Mouse (Mus musculus) kidney, embryonic 14.5 days (tissue): ENCODE data around the gene Gfra1. TPM values are rescaled to one million over a fixed set of nuclear protein-coding genes. Genes with fewer than 3 reads are reported as not detected.

Source experiments
- ATAC-seq: fragments of 200-750 bp; cut with Nextera tagmentation; 2 replicates; pipeline ENCODE4 v1.8.0; 2017; ENCODE audit warnings: moderate number of reproducible peaks, mild to moderate bottlenecking, moderate TSS enrichment, moderate library complexity; ENCODE audit not compliant: low FRiP score, low TSS enrichment
- H3K27ac ChIP-seq: fragments of 300-500 bp; sonication (generic); 2 replicates; pipeline ENCODE4 v1.5.1; 2014; ENCODE audit warnings: low read depth, mild to moderate bottlenecking, low read length, moderate library complexity, mixed read lengths
- H3K27me3 ChIP-seq: fragments of 300-500 bp; sonication (generic); 2 replicates; pipeline ENCODE4 v1.6.1; 2014; ENCODE audit warnings: mild to moderate bottlenecking, low read length; ENCODE audit not compliant: control insufficient read depth, insufficient read depth
- H3K36me3 ChIP-seq: fragments of 300-500 bp; sonication (generic); 2 replicates; pipeline ENCODE4 v1.6.1; 2014; ENCODE audit warnings: low read length, mixed read lengths; ENCODE audit not compliant: control insufficient read depth, insufficient read depth
- H3K4me1 ChIP-seq: fragments of 300-500 bp; sonication (generic); 2 replicates; pipeline ENCODE4 v1.6.1; 2014; ENCODE audit warnings: low read length, mixed read lengths; ENCODE audit not compliant: control insufficient read depth, insufficient read depth
- H3K4me2 ChIP-seq: fragments of 300-500 bp; sonication (generic); replicated peaks from 2 replicates; pipeline ENCODE4 v1.6.1; 2014; ENCODE audit warnings: low read depth, mild to moderate bottlenecking, low read length
- H3K4me3 ChIP-seq: fragments of 300-500 bp; sonication (generic); 2 replicates; pipeline ENCODE4 v1.5.1; 2014; ENCODE audit warnings: mild to moderate bottlenecking, low read length
- H3K9ac ChIP-seq: fragments of 300-500 bp; sonication (generic); 2 replicates; pipeline ENCODE4 v1.6.1; 2014; ENCODE audit warnings: low read depth, mild to moderate bottlenecking, low read length, moderate library complexity
- H3K9me3 ChIP-seq: fragments of 300-500 bp; sonication (generic); 2 replicates; pipeline ENCODE4 v1.6.1; 2016; ENCODE audit warnings: low read length; ENCODE audit not compliant: control insufficient read depth
- WGBS: fragments of 180-500 bp; shearing (Covaris S2); extraction: QIAGEN DNeasy Blood & Tissue Kit; methylation state at CpG from one replicate; pipeline ENCODE4 v1.1.7; 2014; 5-methylcytosine and 5-hydroxymethylcytosine counted together
- polyA plus RNA-seq: library from polyadenylated mRNA; unstranded; fragments of >200 nt; fragmentation: Nextera tagmentation; extraction: Ambion mirVana; gene quantifications from 2 replicates; pipeline ENCODE4 v1.2.1, GENCODE M21; 2014

Gfra1 gene
- polyA plus RNA-seq, 1 experiment from 2014 or later, result 70.1 TPM

GRCm38 (mm10) chr19:58463755-58464154 lies 8.0 kb upstream of the Gfra1 start:
- H3K9me3 ChIP-seq, result peaks cover 4% of the 10 kb centered on the region; the same call in 1 of the 2 replicates
- H3K4me3 ChIP-seq, result no peak overlapping the region
- 36% methylated on average over 3 of the region's 3 CpGs for WGBS
- H3K4me1 ChIP-seq, result no peaks in the 10 kb centered on the region
- H3K27me3 ChIP-seq, result no peaks in the 10 kb centered on the region
- H3K36me3 ChIP-seq, result no peaks in the 10 kb centered on the region
- no peak overlapping the region for H3K9ac ChIP-seq
- no peak overlapping the region for H3K27ac ChIP-seq
- no peak overlapping the region for H3K4me2 ChIP-seq
- ATAC-seq, result no peak

GRCm38 (mm10) chr19:58460361-58461022 lies 4.8 kb upstream of the Gfra1 start:
- ATAC-seq, result no peak
- Histone ChIP-seq H3K9ac (no peak overlapping the region), H3K4me2 (no peak overlapping the region), H3K9me3 (no peaks in the 10 kb centered on the region), H3K36me3 (no peaks in the 10 kb centered on the region), H3K4me3 (no peak overlapping the region), H3K4me1 (0 out of 2 replicates have a peak, but pooled peaks cover 10% of the 10 kb centered on the region), H3K27me3 (no peaks in the 10 kb centered on the region), H3K27ac (no peak overlapping the region)
- 65% methylated on average over 13 of the region's 13 CpGs for WGBS

GRCm38 (mm10) chr19:58456491-58457061 lies 867 bp upstream of the Gfra1 start:
- no peak overlapping the region for H3K27ac ChIP-seq
- peaks cover 28% of the 10 kb centered on the region; the same call in 1 of the 2 replicates for H3K4me1 ChIP-seq
- H3K9ac ChIP-seq, result peak overlapping the region; percentile 67; the same call in 1 of the 2 replicates
- H3K27me3 ChIP-seq, result 0 out of 2 replicates have a peak, but pooled peaks cover 4% of the 10 kb centered on the region
- no peaks in the 10 kb centered on the region for H3K36me3 ChIP-seq
- peak overlapping the region; percentile 50 for H3K4me3 ChIP-seq
- 2% methylated on average over 16 of the region's 16 CpGs for WGBS
- ATAC-seq, result 0 out of 2 replicates have a peak, but pooled peaks have one; percentile 22
- H3K4me2 ChIP-seq, result peak overlapping the region; percentile 93
- H3K9me3 ChIP-seq, result no peaks in the 10 kb centered on the region

- Histone ChIP-seq H3K4me1 (peaks cover 28% of the 10 kb centered on the region; the same call in 1 of the 2 replicates), H3K4me3 (peak overlapping the region; percentile 50), H3K9me3 (no peaks in the 10 kb centered on the region), H3K36me3 (no peaks in the 10 kb centered on the region), H3K9ac (peak overlapping the region; percentile 67), H3K27me3 (0 out of 2 replicates have a peak, but pooled peaks cover 4% of the 10 kb centered on the region), H3K4me2 (peak overlapping the region; percentile 93), H3K27ac (peak overlapping the region; percentile 38)
- peak; percentile 50 for ATAC-seq
- WGBS, result under 1% methylated on average over 21 of the region's 21 CpGs
Measured at GRCm38 (mm10) chr19:58455061-58455495, 631 bp downstream of the Gfra1 start.

- Histone ChIP-seq H3K36me3 (no peaks in the 10 kb centered on the region), H3K4me3 (peak overlapping the region; percentile 50), H3K9ac (peak overlapping the region; percentile 67), H3K27ac (peak overlapping the region; percentile 38), H3K4me2 (peak overlapping the region; percentile 93), H3K27me3 (0 out of 2 replicates have a peak, but pooled peaks cover 4% of the 10 kb centered on the region), H3K9me3 (no peaks in the 10 kb centered on the region), H3K4me1 (peaks cover 28% of the 10 kb centered on the region; the same call in 1 of the 2 replicates)
- WGBS, result under 1% methylated on average over 57 of the region's 61 CpGs
- ATAC-seq, result peak; percentile 36
Measured at GRCm38 (mm10) chr19:58454261-58455060, 1.2 kb downstream of the Gfra1 start.

GRCm38 (mm10) chr19:58453581-58453980 lies 2.1 kb downstream of the Gfra1 start:
- no peaks in the 10 kb centered on the region for H3K36me3 ChIP-seq
- H3K9me3 ChIP-seq, result no peaks in the 10 kb centered on the region
- peak overlapping the region; percentile 50 for H3K4me3 ChIP-seq
- H3K4me2 ChIP-seq, result peak overlapping the region; percentile 93
- 0% methylated on average over 22 of the region's 22 CpGs for WGBS
- H3K27ac ChIP-seq, result peak overlapping the region; percentile 38; the same call in 1 of the 2 replicates
- H3K9ac ChIP-seq, result peak overlapping the region; percentile 67
- peaks cover 28% of the 10 kb centered on the region; the same call in 1 of the 2 replicates for H3K4me1 ChIP-seq
- ATAC-seq, result no peak
- H3K27me3 ChIP-seq, result 0 out of 2 replicates have a peak, but pooled peaks cover 4% of the 10 kb centered on the region

- Histone ChIP-seq H3K4me1 (peaks cover 28% of the 10 kb centered on the region; the same call in 1 of the 2 replicates), H3K9ac (peak overlapping the region; percentile 67), H3K4me2 (peak overlapping the region; percentile 93), H3K4me3 (peak overlapping the region; percentile 50), H3K27me3 (0 out of 2 replicates have a peak, but pooled peaks cover 4% of the 10 kb centered on the region), H3K27ac (peak overlapping the region; percentile 38; the same call in 1 of the 2 replicates), H3K36me3 (no peaks in the 10 kb centered on the region), H3K9me3 (no peaks in the 10 kb centered on the region)
- WGBS, result 4% methylated on average over 20 of the region's 20 CpGs
- ATAC-seq, result peak; percentile 16; the same call in 1 of the 2 replicates
Measured at GRCm38 (mm10) chr19:58452941-58453551, 2.7 kb downstream of the Gfra1 start.

- Histone ChIP-seq H3K4me1 (peaks cover 28% of the 10 kb centered on the region; the same call in 1 of the 2 replicates), H3K9ac (peak overlapping the region; percentile 32; the same call in 1 of the 2 replicates), H3K36me3 (no peaks in the 10 kb centered on the region), H3K4me2 (peak overlapping the region; percentile 93), H3K9me3 (no peaks in the 10 kb centered on the region), H3K27ac (no peak overlapping the region), H3K4me3 (peak overlapping the region; percentile 50), H3K27me3 (0 out of 2 replicates have a peak, but pooled peaks cover 4% of the 10 kb centered on the region)
- no peak for ATAC-seq
- 39% methylated on average over 8 of the region's 8 CpGs for WGBS
Measured at GRCm38 (mm10) chr19:58452178-58452819, 3.4 kb downstream of the Gfra1 start.
